Mouse (Mus musculus): ENCODE results near the gene Nfasc. TPM values are rescaled to one million over a fixed set of nuclear protein-coding genes. Genes with fewer than 3 reads are reported as not detected.

Gene Nfasc
- polyA plus RNA-seq, 1 experiment from 2014 or later, result 1.9 TPM

DNA sequence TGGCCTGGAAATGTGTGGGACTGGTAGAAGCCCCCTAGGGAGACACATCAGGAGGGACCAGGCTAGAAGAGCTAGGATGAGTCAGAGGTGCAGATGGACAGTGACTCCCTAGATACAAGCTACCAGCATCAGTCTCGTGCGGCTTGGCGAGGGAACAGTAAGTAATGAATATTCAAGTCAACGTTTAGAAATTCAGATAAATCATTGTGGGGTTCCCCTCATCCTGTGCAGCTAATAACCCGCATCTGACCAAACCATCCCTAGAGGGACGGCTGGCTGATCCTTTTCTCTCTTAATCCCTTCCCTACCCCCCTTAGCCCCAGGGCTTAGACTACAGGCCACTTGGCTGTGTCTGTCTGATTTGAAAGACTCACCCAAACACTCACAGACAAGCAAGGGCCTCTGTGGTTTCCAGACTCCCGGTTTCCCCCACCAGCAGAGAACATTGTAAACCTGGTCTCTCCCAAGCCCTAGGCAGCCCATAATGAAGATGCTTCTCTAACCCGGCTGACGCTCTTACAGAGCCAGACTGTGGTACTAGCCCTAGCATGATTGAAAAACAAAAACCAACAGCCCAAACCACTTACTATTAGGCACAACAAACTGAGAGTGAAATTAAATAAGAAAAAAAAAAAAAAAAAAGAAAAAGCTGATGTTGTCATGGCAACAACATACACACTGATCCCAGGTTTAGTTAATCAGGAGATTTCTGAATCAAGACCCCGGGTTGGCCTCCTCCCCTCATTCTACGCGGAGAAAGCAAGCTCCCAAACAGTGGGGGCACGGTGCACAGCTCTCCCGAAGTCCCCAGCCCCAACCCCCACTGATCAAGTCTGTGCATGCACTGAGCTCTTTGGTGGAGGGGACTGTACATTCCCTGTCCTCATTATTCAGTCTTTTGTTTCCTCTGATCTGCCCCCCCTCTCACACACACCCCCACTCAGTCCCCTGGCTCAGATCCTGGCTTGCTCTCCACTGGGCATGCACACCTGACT lies 159.5 kb downstream of the Nfasc start:
- no peak for ATAC-seq (ENCODE audit: insufficient number of reproducible peaks, low FRiP score, low TSS enrichment, low read depth)
- 28% methylated on average over 14 of the region's 14 CpGs for WGBS
- H3K9ac ChIP-seq, result no peak overlapping the region
- H3K4me1 ChIP-seq, result peaks cover 12% of the 10 kb centered on the region
- H3K36me3 ChIP-seq, result no peaks in the 10 kb centered on the region
- H3K9me3 ChIP-seq (replicated peaks), result no peaks in the 10 kb centered on the region
- no peak overlapping the region for H3K27ac ChIP-seq (replicated peaks)
- no peak overlapping the region for H3K4me2 ChIP-seq (replicated peaks)
- no peaks in the 10 kb centered on the region for H3K27me3 ChIP-seq
- no peak overlapping the region for H3K4me3 ChIP-seq (replicated peaks)

- Histone ChIP-seq H3K4me2 (replicated peaks) (no peak overlapping the region), H3K36me3 (no peaks in the 10 kb centered on the region), H3K27ac (replicated peaks) (no peak overlapping the region), H3K9ac (no peak overlapping the region), H3K9me3 (replicated peaks) (no peaks in the 10 kb centered on the region), H3K27me3 (no peaks in the 10 kb centered on the region), H3K4me1 (peaks cover 12% of the 10 kb centered on the region), H3K4me3 (replicated peaks) (no peak overlapping the region)
- ATAC-seq (ENCODE audit: insufficient number of reproducible peaks, low FRiP score, low TSS enrichment, low read depth), result no peak
- WGBS, result 83% methylated on average over 7 of the region's 7 CpGs
Observed at GRCm38 (mm10) chr1:132580063-132580462, 161.5 kb downstream of the Nfasc start.

DNA sequence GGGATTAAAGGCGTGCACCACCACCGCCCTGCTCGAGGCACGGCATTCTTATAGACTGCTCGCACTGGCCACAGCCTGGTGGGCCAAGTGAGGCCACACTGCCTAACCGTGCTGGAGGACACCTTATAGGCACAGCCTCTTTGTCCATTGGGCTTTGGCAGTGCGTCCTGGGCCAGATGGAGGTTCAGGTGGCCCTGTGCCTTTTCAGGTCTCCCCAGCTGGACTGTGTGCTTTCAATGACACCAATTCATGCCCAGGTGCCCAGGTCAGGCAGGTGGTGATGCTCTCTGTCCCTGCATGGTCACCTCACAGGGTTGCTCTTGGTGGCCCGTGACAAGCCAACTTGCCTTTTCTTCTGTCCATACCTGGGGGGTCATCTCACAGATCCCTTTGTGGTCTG lies 164.8 kb downstream of the Nfasc start:
- no peak overlapping the region for H3K27ac ChIP-seq (replicated peaks)
- H3K4me2 ChIP-seq (replicated peaks), result no peak overlapping the region
- H3K27me3 ChIP-seq, result no peaks in the 10 kb centered on the region
- no peak overlapping the region for H3K9ac ChIP-seq
- no peaks in the 10 kb centered on the region for H3K9me3 ChIP-seq (replicated peaks)
- no peaks in the 10 kb centered on the region for H3K36me3 ChIP-seq
- WGBS, result 94% methylated on average over 8 of the region's 8 CpGs
- H3K4me1 ChIP-seq, result peaks cover 1% of the 10 kb centered on the region; the same call in 1 of the 2 replicates
- no peak overlapping the region for H3K4me3 ChIP-seq (replicated peaks)
- ATAC-seq (ENCODE audit: insufficient number of reproducible peaks, low FRiP score, low TSS enrichment, low read depth), result no peak

DNA sequence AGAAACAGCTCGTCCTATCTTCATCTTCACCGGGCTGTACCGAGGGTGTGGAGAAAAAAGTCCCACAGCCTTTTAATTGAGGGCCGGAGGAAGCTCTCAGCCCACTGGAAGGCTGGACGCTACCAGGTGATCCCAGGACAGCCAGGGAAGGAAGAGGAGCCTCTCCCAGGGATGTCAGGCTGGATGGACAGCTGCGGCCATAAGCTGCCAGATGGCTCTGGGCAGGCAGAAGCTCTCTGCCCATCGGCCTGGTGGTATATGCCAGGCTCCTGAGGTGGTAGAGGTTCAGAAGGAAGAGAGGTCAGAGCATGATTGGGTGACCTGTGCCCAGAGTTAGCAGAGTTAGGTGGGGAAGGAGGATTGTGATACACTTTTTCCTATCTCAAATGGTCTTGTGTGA lies 168.7 kb downstream of the Nfasc start:
- Histone ChIP-seq H3K27me3 (no peaks in the 10 kb centered on the region), H3K27ac (replicated peaks) (no peak overlapping the region), H3K4me2 (replicated peaks) (no peak overlapping the region), H3K9me3 (replicated peaks) (no peaks in the 10 kb centered on the region), H3K4me1 (no peaks in the 10 kb centered on the region), H3K36me3 (no peaks in the 10 kb centered on the region), H3K4me3 (replicated peaks) (no peak overlapping the region), H3K9ac (no peak overlapping the region)
- WGBS, result 85% methylated on average over 7 of the region's 7 CpGs
- ATAC-seq (ENCODE audit: insufficient number of reproducible peaks, low FRiP score, low TSS enrichment, low read depth), result no peak

- Histone ChIP-seq H3K27ac (replicated peaks) (no peak overlapping the region), H3K4me1 (no peaks in the 10 kb centered on the region), H3K9ac (no peak overlapping the region), H3K36me3 (no peaks in the 10 kb centered on the region), H3K27me3 (no peaks in the 10 kb centered on the region), H3K9me3 (replicated peaks) (no peaks in the 10 kb centered on the region), H3K4me3 (replicated peaks) (no peak overlapping the region), H3K4me2 (replicated peaks) (no peak overlapping the region)
- ATAC-seq (ENCODE audit: insufficient number of reproducible peaks, low FRiP score, low TSS enrichment, low read depth), result no peak
- 94% methylated on average over 1 of the region's 1 CpGs for WGBS
Observed at GRCm38 (mm10) chr1:132571613-132572012, 170.0 kb downstream of the Nfasc start.

GRCm38 (mm10) chr1:132570906-132571305 lies 170.7 kb downstream of the Nfasc start:
- H3K9ac ChIP-seq, result no peak overlapping the region
- H3K27ac ChIP-seq (replicated peaks), result no peak overlapping the region
- no peak overlapping the region for H3K4me2 ChIP-seq (replicated peaks)
- H3K4me3 ChIP-seq (replicated peaks), result no peak overlapping the region
- H3K27me3 ChIP-seq, result no peaks in the 10 kb centered on the region
- H3K36me3 ChIP-seq, result no peaks in the 10 kb centered on the region
- H3K9me3 ChIP-seq (replicated peaks), result no peaks in the 10 kb centered on the region
- H3K4me1 ChIP-seq, result no peaks in the 10 kb centered on the region
- 72% methylated on average over 8 of the region's 8 CpGs for WGBS
- ATAC-seq (ENCODE audit: insufficient number of reproducible peaks, low FRiP score, low TSS enrichment, low read depth), result no peak

DNA sequence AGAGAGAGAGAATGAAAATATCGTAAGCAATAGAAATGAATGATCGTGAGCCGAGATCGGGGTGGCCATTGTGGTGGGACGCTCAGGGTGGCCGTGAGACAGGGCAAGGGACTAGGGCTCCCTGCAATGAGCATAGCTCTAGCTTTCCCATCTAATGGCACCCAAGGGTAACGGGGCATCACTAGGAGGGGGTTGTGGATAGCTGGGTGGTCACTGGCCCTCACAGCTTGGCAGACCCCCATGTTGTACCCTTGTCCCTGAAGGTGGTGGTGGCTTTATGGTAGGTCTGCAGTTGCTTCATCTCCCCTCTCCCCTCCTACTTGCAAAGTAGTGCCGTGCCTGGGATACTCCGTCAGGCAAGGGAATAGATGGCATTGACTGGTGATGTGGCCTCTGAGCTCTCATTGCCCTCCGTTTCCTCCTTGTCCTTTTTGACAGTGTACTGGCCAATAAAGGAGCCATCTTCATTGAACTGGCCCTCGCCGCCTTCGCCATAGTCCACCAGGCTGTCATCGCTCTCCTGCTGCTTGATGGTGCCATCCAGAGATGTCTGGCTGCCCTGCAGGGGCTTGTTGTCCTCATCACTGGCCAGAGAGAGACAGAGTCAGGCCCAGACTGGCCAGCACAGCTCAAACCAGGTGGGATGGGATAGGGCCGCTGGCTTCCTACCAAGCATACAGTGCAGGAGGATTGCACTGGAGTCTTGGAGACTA lies 171.4 kb downstream of the Nfasc start:
- Histone ChIP-seq H3K4me2 (replicated peaks) (no peak overlapping the region), H3K27me3 (no peaks in the 10 kb centered on the region), H3K27ac (replicated peaks) (no peak overlapping the region), H3K9me3 (replicated peaks) (no peaks in the 10 kb centered on the region), H3K9ac (no peak overlapping the region), H3K36me3 (no peaks in the 10 kb centered on the region), H3K4me3 (replicated peaks) (no peak overlapping the region), H3K4me1 (no peaks in the 10 kb centered on the region)
- ATAC-seq (ENCODE audit: insufficient number of reproducible peaks, low FRiP score, low TSS enrichment, low read depth), result no peak
- WGBS, result 94% methylated on average over 15 of the region's 15 CpGs

DNA sequence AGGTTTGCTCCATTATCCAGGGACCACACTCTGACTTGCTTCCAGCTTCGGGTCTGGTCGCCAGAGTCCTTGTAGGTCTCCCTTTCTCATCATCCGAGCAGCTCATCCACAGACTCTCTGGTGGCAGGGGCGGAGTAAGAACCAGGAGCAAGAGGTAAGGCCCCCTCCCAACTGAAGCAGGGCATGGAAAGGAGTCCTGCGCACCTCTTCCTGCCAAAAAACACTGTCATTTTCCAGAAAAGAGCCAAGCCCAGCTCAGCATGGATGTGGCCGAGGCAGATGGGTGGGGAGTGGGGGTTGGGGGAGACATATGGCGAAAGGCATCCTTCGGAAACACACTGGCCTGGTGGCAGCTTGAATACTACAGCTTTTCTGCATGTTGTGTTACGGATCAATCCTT lies 172.1 kb downstream of the Nfasc start:
- no peaks in the 10 kb centered on the region for H3K4me1 ChIP-seq
- H3K4me2 ChIP-seq (replicated peaks), result no peak overlapping the region
- H3K9ac ChIP-seq, result no peak overlapping the region
- no peaks in the 10 kb centered on the region for H3K27me3 ChIP-seq
- 71% methylated on average over 9 of the region's 9 CpGs for WGBS
- no peak for ATAC-seq (ENCODE audit: insufficient number of reproducible peaks, low FRiP score, low TSS enrichment, low read depth)
- H3K9me3 ChIP-seq (replicated peaks), result no peaks in the 10 kb centered on the region
- no peak overlapping the region for H3K27ac ChIP-seq (replicated peaks)
- no peaks in the 10 kb centered on the region for H3K36me3 ChIP-seq
- no peak overlapping the region for H3K4me3 ChIP-seq (replicated peaks)

DNA sequence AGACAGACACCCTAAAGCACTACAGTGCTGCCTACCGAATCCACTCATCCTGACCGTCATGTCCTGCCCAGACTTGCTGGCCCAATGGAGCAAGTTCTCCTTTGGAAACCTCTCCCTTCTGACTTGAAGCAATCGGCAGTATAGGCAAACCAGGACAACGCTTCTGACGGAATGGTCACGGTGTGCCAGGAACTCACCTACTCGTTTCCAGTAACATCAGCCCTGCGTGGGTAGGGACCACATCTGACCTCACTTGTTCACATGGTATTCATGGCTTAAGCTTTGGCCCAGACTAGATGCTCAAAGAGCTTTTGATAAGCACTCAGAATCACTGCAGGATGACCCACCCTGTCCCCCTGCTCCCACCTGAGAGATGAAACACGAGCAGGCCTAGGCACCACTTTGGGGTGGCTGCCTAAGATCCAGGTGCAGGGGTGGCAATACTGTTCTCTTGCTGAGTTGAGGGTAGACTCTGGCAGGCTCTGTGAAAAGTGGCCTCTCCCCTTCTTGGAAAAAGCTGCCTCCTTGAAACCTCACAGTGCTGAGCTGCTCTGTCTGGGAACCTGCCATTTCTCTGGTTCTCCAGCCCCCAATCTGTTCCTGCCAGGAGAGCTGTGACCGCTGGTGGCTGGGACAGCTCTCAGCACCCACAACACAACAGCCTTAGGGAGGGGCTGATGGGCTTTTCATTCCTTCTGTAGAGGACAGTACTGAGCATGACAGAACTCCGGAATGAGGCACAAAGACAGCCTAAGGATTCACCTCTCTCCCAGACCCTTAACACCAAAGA lies 174.1 kb downstream of the Nfasc start:
- 66% methylated on average over 11 of the region's 11 CpGs for WGBS

GRCm38 (mm10) chr1:132565766-132566165 lies 175.8 kb downstream of the Nfasc start:
- no peak overlapping the region for H3K9ac ChIP-seq
- H3K4me3 ChIP-seq (replicated peaks), result no peak overlapping the region
- H3K4me1 ChIP-seq, result peaks cover 4% of the 10 kb centered on the region
- 64% methylated on average over 7 of the region's 7 CpGs for WGBS
- no peak overlapping the region for H3K27ac ChIP-seq (replicated peaks)
- ATAC-seq (ENCODE audit: insufficient number of reproducible peaks, low FRiP score, low TSS enrichment, low read depth), result no peak
- no peaks in the 10 kb centered on the region for H3K36me3 ChIP-seq
- no peak overlapping the region for H3K4me2 ChIP-seq (replicated peaks)
- no peaks in the 10 kb centered on the region for H3K9me3 ChIP-seq (replicated peaks)
- H3K27me3 ChIP-seq, result no peaks in the 10 kb centered on the region

More for the DNA sequence above, 174.1 kb downstream of the Nfasc start:
- no peak for ATAC-seq (ENCODE audit: insufficient number of reproducible peaks, low FRiP score, low TSS enrichment, low read depth)
- Histone ChIP-seq H3K4me2 (replicated peaks) (no peak overlapping the region), H3K9ac (no peak overlapping the region), H3K9me3 (replicated peaks) (no peaks in the 10 kb centered on the region), H3K36me3 (no peaks in the 10 kb centered on the region), H3K27ac (replicated peaks) (no peak overlapping the region), H3K27me3 (no peaks in the 10 kb centered on the region), H3K4me1 (no peaks in the 10 kb centered on the region), H3K4me3 (replicated peaks) (no peak overlapping the region)

DNA sequence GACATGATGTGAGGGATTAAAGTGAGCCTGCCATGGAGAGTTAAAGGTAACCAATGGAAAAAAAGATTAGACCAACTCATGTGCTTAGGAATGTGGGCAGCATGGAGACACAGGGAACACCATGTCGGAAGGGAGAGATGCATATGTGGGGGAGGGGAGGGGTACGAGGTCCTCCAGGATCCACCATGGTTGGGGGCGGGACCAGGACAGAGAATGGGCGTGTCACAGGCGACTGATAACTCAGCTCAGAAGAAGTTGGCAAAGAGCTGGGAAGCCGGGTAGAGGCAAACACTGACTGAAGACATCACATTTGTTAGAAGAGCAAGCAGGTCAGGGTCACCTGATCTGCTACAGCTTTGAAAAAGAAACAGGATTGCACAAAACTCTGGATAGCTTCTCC lies 176.7 kb downstream of the Nfasc start:
- Histone ChIP-seq H3K27me3 (no peaks in the 10 kb centered on the region), H3K4me1 (peaks cover 4% of the 10 kb centered on the region), H3K4me2 (replicated peaks) (no peak overlapping the region), H3K9ac (no peak overlapping the region), H3K4me3 (replicated peaks) (no peak overlapping the region), H3K36me3 (no peaks in the 10 kb centered on the region), H3K27ac (replicated peaks) (no peak overlapping the region), H3K9me3 (replicated peaks) (no peaks in the 10 kb centered on the region)
- WGBS, result 35% methylated on average over 6 of the region's 6 CpGs
- no peak for ATAC-seq (ENCODE audit: insufficient number of reproducible peaks, low FRiP score, low TSS enrichment, low read depth)
